Mouse (Mus musculus): Measurements from ENCODE around the gene Polr3g. TPM values are rescaled to one million over a fixed set of nuclear protein-coding genes. Genes with fewer than 3 reads are reported as not detected.

Gene Polr3g
- polyA plus RNA-seq, 1 experiment from 2014 or later: 6.5 TPM

DNA sequence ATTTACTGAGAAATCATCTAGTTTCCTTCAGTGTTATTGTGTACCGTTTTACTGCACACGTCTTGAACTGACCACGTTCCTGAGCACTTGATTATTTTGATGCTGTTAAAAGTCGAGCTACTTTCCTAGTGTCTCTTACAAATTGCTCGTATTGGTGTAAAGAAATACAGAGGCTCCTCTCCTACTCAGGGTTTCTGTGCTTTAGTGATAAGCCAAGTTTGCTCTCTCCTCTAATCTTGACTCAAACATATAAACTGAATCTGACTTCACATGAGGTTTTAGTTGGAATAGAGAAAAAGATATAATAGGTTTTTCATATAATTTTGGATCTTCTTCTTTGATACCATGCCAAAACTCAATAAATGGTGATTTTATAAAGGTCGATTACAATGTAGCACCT, 64.5 kb downstream of the Polr3g start:
- WGBS (ENCODE audit: insufficient replicate concordance): 28% methylated on average over 6 of the region's 6 CpGs
- H3K4me1 ChIP-seq (ENCODE audit: control insufficient read depth, low read depth, low read length): peaks cover 22% of the 10 kb centered on the region
- peak; percentile 42; the same call in 1 of the 2 replicates for ATAC-seq (ENCODE audit: low read depth)
- no peak overlapping the region for H3K4me3 ChIP-seq (ENCODE audit: low read depth, low read length)
- H3K4me2 ChIP-seq (ENCODE audit: low read depth, low read length): peak overlapping the region; percentile 34; the same call in 1 of the 2 replicates
- no peak overlapping the region for H3K9ac ChIP-seq (ENCODE audit: low read depth, low read length)
- H3K27ac ChIP-seq (ENCODE audit: low read length): peak overlapping the region; percentile 77
- no peaks in the 10 kb centered on the region for H3K9me3 ChIP-seq (replicated peaks; ENCODE audit: control insufficient read depth, low read length)
- no peaks in the 10 kb centered on the region for H3K36me3 ChIP-seq (ENCODE audit: control insufficient read depth, insufficient read depth)
- H3K27me3 ChIP-seq (ENCODE audit: control insufficient read depth, insufficient read depth, low read depth, low read length): no peaks in the 10 kb centered on the region

DNA sequence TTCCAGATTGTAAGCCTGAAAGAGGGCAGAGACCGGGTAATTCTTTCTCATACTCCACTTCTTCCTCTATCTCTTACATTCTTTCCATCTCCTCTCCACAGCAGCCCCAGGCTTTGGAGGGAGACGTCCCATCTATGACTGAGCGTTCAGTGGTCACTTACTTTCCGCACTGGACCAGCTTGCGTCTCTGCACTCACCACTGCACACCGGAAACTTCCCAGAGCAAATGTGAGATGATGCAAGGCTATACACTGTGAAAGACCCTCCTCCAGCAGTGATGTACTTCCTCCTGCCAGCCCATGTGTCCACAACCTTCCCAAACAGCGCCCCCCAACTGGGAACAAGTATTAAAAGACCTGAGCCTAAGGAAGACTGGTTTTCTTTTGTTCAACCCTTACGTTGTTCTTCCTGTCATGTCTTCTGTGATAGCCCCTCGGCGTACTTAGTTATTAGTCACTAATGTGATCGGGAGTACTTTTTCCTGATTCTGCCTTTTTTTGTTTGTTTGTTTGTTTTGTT, 66.7 kb downstream of the Polr3g start:
- Histone ChIP-seq H3K27ac (ENCODE audit: low read length) (no peak overlapping the region), H3K9me3 (replicated peaks; ENCODE audit: control insufficient read depth, low read length) (no peaks in the 10 kb centered on the region), H3K4me1 (ENCODE audit: control insufficient read depth, low read depth, low read length) (peaks cover 19% of the 10 kb centered on the region), H3K27me3 (ENCODE audit: control insufficient read depth, insufficient read depth, low read depth, low read length) (no peaks in the 10 kb centered on the region), H3K4me3 (ENCODE audit: low read depth, low read length) (no peak overlapping the region), H3K36me3 (ENCODE audit: control insufficient read depth, insufficient read depth) (no peaks in the 10 kb centered on the region), H3K9ac (ENCODE audit: low read depth, low read length) (no peak overlapping the region), H3K4me2 (ENCODE audit: low read depth, low read length) (no peak overlapping the region)
- WGBS (ENCODE audit: insufficient replicate concordance): 88% methylated on average over 11 of the region's 11 CpGs
- ATAC-seq (ENCODE audit: low read depth): no peak

DNA sequence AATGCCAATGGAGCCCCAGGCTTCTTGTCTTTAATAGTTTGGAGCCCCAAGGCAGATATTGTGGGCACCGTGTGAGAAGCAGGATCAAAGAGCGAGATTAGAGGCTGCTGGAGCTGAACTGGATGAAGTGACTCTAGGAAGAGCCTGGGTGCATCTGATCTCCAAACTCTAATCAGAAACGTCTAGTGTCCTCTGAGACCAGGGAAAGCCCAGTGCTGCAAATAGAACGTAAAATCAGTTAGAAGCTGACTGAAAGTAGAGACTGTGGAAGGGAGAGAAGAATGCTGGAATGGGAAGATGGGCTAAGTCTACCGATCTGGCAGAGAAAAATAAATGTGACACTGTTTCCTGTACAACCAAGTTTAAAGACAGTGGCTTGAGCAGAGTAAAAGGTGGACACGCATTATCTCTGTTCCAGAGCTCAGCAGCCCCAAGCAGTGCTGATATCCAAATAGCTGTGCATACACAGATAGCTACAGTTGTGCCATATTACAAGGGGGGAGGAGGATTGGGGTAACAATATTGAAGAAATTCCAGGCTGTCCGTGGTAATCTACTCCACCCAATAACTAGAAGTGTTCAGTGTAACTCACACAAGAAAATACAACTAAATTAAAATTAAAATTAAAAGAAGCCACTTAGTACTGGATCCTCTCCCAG, 68.2 kb downstream of the Polr3g start:
- H3K4me3 ChIP-seq (ENCODE audit: low read depth, low read length): peak overlapping the region; percentile 13; the same call in 1 of the 2 replicates
- H3K36me3 ChIP-seq (ENCODE audit: control insufficient read depth, insufficient read depth): no peaks in the 10 kb centered on the region
- ATAC-seq (ENCODE audit: low read depth): peak; percentile 95
- 18% methylated on average over 7 of the region's 7 CpGs for WGBS (ENCODE audit: insufficient replicate concordance)
- H3K27me3 ChIP-seq (ENCODE audit: control insufficient read depth, insufficient read depth, low read depth, low read length): no peaks in the 10 kb centered on the region
- peaks cover 18% of the 10 kb centered on the region for H3K4me1 ChIP-seq (ENCODE audit: control insufficient read depth, low read depth, low read length)
- peak overlapping the region; percentile 48 for H3K4me2 ChIP-seq (ENCODE audit: low read depth, low read length)
- H3K9me3 ChIP-seq (replicated peaks; ENCODE audit: control insufficient read depth, low read length): no peaks in the 10 kb centered on the region
- H3K27ac ChIP-seq (ENCODE audit: low read length): peak overlapping the region; percentile 69
- no peak overlapping the region for H3K9ac ChIP-seq (ENCODE audit: low read depth, low read length)

DNA sequence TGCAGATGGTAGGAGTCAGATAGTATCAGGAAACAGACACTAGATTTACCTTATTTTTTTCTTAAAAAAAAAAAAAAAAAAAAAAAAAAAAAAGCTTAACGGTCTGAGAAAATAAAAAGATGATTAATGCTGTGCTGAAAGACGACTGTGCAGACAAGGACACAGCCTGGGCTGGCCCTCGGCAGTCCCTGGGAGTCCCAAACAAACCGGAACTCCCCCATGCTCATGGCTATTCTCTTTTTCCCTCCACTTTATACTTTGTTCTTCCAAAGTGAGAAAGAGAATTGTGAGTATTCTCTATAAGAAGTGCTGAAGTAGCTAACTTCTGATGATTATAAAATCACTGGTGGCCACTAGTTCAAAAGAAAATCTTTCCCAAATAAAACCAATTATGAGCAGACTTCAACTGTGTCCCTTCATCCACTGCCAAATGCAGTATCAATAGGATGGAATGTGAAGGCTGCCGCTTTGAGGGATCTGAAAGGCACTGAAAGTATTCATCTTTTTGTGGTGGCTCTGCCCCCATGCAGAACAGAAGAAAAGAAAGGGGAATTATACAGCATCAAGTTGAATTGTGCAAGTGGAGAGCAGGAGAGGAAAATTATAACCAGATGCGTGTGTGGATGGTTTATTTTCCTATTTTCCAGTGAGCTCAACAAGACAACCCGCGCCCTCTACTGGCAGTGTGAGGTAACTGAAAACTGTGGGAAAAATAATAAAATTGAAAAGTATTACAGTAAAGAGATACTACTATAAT, 69.3 kb downstream of the Polr3g start:
- Histone ChIP-seq H3K9ac (ENCODE audit: low read depth, low read length) (no peak overlapping the region), H3K9me3 (replicated peaks; ENCODE audit: control insufficient read depth, low read length) (no peaks in the 10 kb centered on the region), H3K27me3 (ENCODE audit: control insufficient read depth, insufficient read depth, low read depth, low read length) (0 out of 2 replicates have a peak, but pooled peaks cover under 1% of the 10 kb centered on the region), H3K4me1 (ENCODE audit: control insufficient read depth, low read depth, low read length) (peaks cover 16% of the 10 kb centered on the region), H3K4me3 (ENCODE audit: low read depth, low read length) (no peak overlapping the region), H3K27ac (ENCODE audit: low read length) (0 out of 2 replicates have a peak overlapping the region, but pooled peaks have one; percentile 28), H3K36me3 (ENCODE audit: control insufficient read depth, insufficient read depth) (no peaks in the 10 kb centered on the region), H3K4me2 (ENCODE audit: low read depth, low read length) (peak overlapping the region; percentile 44)
- no peak for ATAC-seq (ENCODE audit: low read depth)
- WGBS (ENCODE audit: insufficient replicate concordance): 23% methylated on average over 8 of the region's 8 CpGs

DNA sequence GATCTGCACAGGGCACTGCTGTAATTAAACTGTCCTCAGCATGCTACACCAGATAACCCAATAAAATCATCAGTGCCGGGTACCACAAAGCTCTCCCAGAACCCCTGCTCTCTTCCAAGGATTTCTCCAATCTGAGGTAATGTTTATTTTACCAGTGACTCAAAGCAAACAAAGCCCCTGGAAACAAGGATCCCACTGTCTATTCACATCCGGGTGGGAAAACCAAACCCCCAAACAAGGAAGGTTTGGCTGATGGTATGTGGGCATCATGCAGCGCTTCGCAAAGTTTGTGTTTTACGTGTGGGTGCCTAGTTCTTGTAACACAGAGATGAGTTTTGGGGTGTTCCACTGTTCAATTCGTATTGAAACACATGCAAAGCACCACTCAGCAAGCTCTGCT, 69.9 kb downstream of the Polr3g start:
- 38% methylated on average over 6 of the region's 6 CpGs for WGBS (ENCODE audit: insufficient replicate concordance)
- no peak overlapping the region for H3K4me3 ChIP-seq (ENCODE audit: low read depth, low read length)
- H3K9ac ChIP-seq (ENCODE audit: low read depth, low read length): no peak overlapping the region
- H3K36me3 ChIP-seq (ENCODE audit: control insufficient read depth, insufficient read depth): no peaks in the 10 kb centered on the region
- ATAC-seq (ENCODE audit: low read depth): no peak
- H3K27ac ChIP-seq (ENCODE audit: low read length): no peak overlapping the region
- H3K4me1 ChIP-seq (ENCODE audit: control insufficient read depth, low read depth, low read length): peaks cover 16% of the 10 kb centered on the region
- H3K4me2 ChIP-seq (ENCODE audit: low read depth, low read length): no peak overlapping the region
- 0 out of 2 replicates have a peak, but pooled peaks cover 6% of the 10 kb centered on the region for H3K27me3 ChIP-seq (ENCODE audit: control insufficient read depth, insufficient read depth, low read depth, low read length)
- no peaks in the 10 kb centered on the region for H3K9me3 ChIP-seq (replicated peaks; ENCODE audit: control insufficient read depth, low read length)

DNA sequence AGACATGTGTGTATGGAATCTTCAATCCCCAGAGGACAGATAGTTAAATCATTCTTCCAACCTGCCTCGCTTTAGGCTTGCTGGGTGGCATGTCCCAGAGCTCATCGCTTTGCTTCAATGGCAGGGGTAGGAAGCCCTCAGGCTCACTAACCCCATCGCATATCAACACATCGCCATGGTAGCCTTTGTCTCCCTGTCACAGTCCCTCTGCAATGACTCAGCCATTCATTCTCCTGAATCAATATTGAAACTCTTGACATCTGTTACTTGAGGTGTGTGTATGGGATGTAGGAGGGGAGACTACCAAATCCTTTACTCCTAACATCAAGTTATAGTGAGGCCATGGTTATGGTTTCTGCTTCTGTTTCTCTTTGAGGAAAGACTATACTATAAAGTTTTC, 71.2 kb downstream of the Polr3g start:
- H3K4me1 ChIP-seq (ENCODE audit: control insufficient read depth, low read depth, low read length): peaks cover 10% of the 10 kb centered on the region
- no peak overlapping the region for H3K9ac ChIP-seq (ENCODE audit: low read depth, low read length)
- H3K9me3 ChIP-seq (replicated peaks; ENCODE audit: control insufficient read depth, low read length): no peaks in the 10 kb centered on the region
- peaks cover 8% of the 10 kb centered on the region for H3K27me3 ChIP-seq (ENCODE audit: control insufficient read depth, insufficient read depth, low read depth, low read length)
- H3K36me3 ChIP-seq (ENCODE audit: control insufficient read depth, insufficient read depth): no peaks in the 10 kb centered on the region
- 48% methylated on average over 4 of the region's 4 CpGs for WGBS (ENCODE audit: insufficient replicate concordance)
- no peak overlapping the region for H3K4me2 ChIP-seq (ENCODE audit: low read depth, low read length)
- ATAC-seq (ENCODE audit: low read depth): no peak
- no peak overlapping the region for H3K4me3 ChIP-seq (ENCODE audit: low read depth, low read length)
- H3K27ac ChIP-seq (ENCODE audit: low read length): no peak overlapping the region

DNA sequence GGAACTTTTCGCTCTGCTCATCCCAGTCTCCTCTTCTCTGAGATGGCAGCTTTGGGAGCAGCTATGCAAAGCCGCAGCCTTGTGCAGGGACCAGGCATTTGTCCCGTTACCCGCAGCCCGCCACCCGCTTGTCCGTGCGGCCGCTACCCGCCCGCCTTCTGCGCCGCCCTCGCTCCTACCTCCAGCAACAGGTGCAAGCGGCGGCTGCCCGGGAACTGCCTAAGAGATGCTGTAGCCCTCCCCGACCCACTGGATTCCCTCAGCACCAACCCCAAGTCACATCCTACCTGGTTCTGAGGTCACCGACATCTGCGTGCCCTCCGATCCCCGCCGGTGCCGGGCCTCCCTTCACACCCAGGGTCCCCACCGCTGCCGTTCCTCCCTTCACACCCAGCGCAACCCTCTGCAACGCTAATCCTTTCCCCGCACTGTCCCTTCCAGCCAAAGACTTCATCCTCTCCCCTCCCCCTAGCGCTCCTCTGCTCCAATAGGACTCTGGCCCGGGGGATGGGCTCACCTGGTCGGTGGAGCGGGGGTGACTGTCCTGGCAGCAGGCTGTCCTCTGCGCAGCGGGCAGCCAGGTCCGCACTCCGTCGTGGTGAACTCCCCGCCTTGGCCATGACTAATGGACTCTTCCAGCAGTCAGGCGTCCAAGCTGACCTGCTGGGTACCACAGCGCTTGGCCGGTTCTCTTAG, 77.9 kb downstream of the Polr3g start, which contains the start of gene Adgrv1:
TSS of gene Adgrv1 (minus strand) at position 435 of the 696 bp plus-strand sequence.
- 6% methylated on average over 39 of the region's 42 CpGs for WGBS (ENCODE audit: insufficient replicate concordance)
- Histone ChIP-seq H3K4me2 (ENCODE audit: low read depth, low read length) (peak within 1 kb of the TSS; percentile 32), H3K9me3 (replicated peaks; ENCODE audit: control insufficient read depth, low read length) (no peaks in the 10 kb centered on the region), H3K27me3 (ENCODE audit: control insufficient read depth, insufficient read depth, low read depth, low read length) (peaks cover 40% of the 10 kb centered on the region), H3K4me1 (ENCODE audit: control insufficient read depth, low read depth, low read length) (no peaks in the 10 kb centered on the region), H3K36me3 (ENCODE audit: control insufficient read depth, insufficient read depth) (no peaks in the 10 kb centered on the region), H3K4me3 (ENCODE audit: low read depth, low read length) (peak within 1 kb of the TSS; percentile 30), H3K27ac (ENCODE audit: low read length) (no peak within 1 kb of the TSS), H3K9ac (ENCODE audit: low read depth, low read length) (no peak within 1 kb of the TSS)
- ATAC-seq (ENCODE audit: low read depth): peak; percentile 91

DNA sequence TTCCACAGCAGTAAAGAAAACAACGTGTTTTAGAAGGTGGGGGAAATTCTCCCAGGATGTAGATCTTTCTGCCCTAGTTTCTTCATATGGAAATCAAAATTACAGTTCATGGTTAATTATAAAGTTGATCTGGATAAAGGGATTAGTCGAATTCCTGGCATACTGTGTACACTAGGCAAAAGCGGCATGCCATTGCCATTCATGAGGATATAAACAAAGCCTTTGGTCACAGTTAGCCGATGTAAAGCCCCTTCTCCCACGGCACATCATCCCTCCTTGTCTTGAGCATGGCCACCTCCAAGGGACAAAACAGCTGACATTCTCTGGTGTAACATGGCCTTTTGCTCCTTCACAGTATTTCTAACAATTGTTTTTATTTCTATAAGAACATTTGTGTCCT, 80.2 kb downstream of the Polr3g start:
- H3K27me3 ChIP-seq (ENCODE audit: control insufficient read depth, insufficient read depth, low read depth, low read length): peaks cover 34% of the 10 kb centered on the region

More for the DNA sequence above, 80.2 kb downstream of the Polr3g start:
- Histone ChIP-seq H3K9me3 (replicated peaks; ENCODE audit: control insufficient read depth, low read length) (no peaks in the 10 kb centered on the region), H3K9ac (ENCODE audit: low read depth, low read length) (no peak overlapping the region), H3K4me1 (ENCODE audit: control insufficient read depth, low read depth, low read length) (no peaks in the 10 kb centered on the region), H3K27ac (ENCODE audit: low read length) (no peak overlapping the region), H3K4me3 (ENCODE audit: low read depth, low read length) (no peak overlapping the region), H3K36me3 (ENCODE audit: control insufficient read depth, insufficient read depth) (no peaks in the 10 kb centered on the region), H3K4me2 (ENCODE audit: low read depth, low read length) (no peak overlapping the region)
- no peak for ATAC-seq (ENCODE audit: low read depth)
- 69% methylated on average over 5 of the region's 5 CpGs for WGBS (ENCODE audit: insufficient replicate concordance)

Measured in liver, embryonic 16.5 days (tissue).